Mouse (Mus musculus) frontal cortex, adult (tissue): Measurements from ENCODE around the gene Nt5c3b.
A peak's percentile ranks its signal among the peaks of the same experiment; 100 is the strongest.

Source experiments
- ATAC-seq: cut with Nextera tagmentation; 2 replicates; pipeline ENCODE4 v1.9.2; 2017; ENCODE audit warnings: mild to moderate bottlenecking, moderate library complexity, mixed read lengths; ENCODE audit not compliant: low TSS enrichment

Nt5c3b gene

GRCm38 (mm10) chr11:100441797-100442196, at the start of gene Nt5c3b, which contains the start of gene Klhl10:
Nt5c3b (minus strand) TSS chr11:100441808.
Klhl10 (plus strand) TSS chr11:100441917.
- no peak for ATAC-seq

DNA sequence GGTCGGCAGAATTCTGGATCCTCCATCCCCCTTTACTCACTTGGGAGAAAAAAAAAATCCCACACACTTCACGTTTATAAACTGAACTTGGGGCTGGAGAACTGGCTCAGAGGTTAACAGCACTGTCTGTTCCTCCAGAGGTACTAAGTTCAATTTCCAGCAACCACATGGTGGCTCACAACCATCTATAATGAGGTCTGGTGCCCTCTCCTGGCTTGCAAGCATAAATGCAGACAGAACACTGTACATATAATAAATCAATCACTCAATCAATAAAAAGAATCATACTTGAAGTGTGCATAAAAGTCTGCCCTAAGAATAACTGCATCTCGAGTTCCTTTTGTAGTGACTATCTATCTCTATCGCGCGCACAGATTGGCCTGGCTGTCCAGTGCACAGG, 49.3 kb upstream of the Nt5c3b start:
- no peak for ATAC-seq

GRCm38 (mm10) chr11:100485801-100486538, 44.4 kb upstream of the Nt5c3b start:
- ATAC-seq: no peak; the same call in 1 of the 2 replicates

DNA sequence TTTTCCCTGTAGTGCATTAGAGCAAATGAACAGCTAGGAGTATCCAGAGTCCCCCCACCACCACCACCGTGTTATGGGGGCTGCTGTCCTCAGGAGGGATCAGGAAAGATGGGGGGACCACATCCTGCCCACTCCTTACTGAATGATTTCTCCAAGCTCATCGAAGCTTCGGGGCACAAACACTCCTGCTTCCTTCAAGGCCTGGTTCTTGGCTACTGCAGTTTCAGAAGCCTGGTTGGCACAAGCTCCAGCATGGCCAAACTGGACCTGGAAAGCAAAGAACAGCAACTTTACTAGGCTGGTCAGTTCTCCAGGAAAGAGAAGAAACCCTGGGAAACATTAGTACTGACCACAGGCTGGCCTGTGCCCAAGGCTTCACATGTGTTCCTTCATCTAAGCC, 42.9 kb upstream of the Nt5c3b start:
- no peak for ATAC-seq

- ATAC-seq: no peak
Measured at GRCm38 (mm10) chr11:100479152-100479551, 37.5 kb upstream of the Nt5c3b start.

GRCm38 (mm10) chr11:100476281-100476680, 34.7 kb upstream of the Nt5c3b start:
- ATAC-seq: no peak

- ATAC-seq: peak; percentile 3; the same call in 1 of the 2 replicates
Measured at GRCm38 (mm10) chr11:100472935-100473295, 31.3 kb upstream of the Nt5c3b start.

DNA sequence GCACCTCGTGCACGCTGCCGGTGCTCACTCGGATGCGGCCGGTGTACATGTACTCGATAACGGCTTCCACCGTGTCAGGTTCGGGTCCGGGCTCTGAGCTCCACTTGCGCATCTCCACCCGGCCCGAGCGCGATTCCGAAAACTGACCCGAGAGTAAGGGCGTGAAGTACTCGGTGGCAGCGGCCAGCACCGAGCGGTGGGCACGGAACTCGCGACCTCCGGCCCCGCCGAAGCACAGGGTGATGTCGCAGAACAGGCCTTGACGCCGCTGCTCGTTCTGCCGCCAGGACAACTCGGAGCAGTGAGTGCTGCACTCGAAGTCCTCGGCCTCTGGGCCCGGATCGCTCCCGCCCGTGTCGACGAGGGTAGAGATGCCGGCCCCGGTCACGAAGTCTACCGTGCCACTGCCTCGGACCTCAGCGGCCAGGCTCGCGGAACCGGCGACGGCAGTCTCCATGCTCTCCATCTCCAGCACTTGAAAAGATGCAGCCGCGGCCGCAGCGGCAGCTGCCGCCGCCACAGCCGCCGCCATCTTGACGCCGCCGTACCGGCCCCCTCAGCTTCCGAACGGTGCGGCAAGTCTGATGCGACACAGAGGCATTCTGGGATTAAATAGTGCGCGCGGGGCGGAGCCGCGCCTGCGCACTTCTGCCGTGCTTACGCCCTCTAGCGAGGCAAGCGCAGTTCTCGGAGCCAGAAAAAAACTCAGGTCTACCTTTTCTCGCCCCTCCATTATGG, 30.8 kb upstream of the Nt5c3b start, which contains the start of gene Klhl11:
Gene Klhl11, minus strand, starts transcription at position 545 of the 738 bp plus-strand sequence.
- peak; percentile 93 for ATAC-seq

GRCm38 (mm10) chr11:100471352-100472196, 30.0 kb upstream of the Nt5c3b start:
- ATAC-seq: peak; percentile 16; the same call in 1 of the 2 replicates

DNA sequence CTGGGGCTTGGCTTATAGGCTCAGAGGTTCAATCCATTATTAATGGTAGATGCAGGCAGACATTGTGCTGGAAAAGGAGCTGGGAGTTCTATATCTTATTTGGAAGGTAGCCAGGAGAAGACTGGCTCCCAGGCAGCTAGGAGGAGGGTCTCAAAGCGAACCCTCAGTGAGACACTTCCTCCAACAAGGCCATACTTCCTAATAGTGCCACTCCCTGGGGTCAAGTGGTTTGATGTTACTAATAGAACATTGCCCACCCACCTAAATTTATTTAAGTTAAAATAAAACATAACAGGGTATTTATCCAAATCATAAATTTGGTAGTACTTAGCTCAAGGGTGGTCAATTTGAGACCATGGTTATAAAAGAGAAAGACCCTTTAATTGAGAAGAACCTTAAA, 24.2 kb upstream of the Nt5c3b start:
- no peak for ATAC-seq

DNA sequence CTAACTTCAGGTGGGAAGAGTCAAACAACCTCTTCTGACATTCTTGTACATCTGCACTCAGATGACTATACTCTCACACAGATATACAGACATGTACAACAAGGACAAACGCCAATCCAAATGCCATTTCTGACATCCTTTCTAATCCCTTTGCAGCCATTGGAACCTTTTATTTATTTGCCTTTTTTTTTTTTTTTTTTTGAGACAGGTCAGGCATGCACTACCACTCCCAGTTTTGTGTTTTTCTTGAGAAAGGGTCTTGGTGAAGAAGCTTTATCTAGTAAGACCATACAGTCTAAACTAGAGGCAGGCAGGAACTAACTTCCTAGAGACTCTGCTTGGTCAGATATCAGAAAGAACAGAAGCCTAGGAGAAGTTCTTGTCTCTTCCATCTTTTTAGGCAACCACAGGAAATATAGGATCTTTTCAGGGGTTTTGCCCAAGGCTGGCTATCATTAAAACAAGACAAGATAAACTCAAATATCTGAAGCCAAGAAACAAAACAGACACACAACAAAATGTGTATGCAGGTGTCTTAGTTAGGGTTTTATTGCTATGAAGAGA, 23.7 kb upstream of the Nt5c3b start:
- no peak for ATAC-seq

- ATAC-seq: 0 out of 2 replicates have a peak, but pooled peaks have one; percentile 62
Measured at GRCm38 (mm10) chr11:100462699-100463098, 21.1 kb upstream of the Nt5c3b start.

GRCm38 (mm10) chr11:100457711-100458110, 16.1 kb upstream of the Nt5c3b start:
- no peak for ATAC-seq

GRCm38 (mm10) chr11:100457247-100457646, 15.6 kb upstream of the Nt5c3b start:
- no peak for ATAC-seq

- no peak for ATAC-seq
Measured at GRCm38 (mm10) chr11:100442625-100443024, 1.0 kb upstream of the Nt5c3b start.

DNA sequence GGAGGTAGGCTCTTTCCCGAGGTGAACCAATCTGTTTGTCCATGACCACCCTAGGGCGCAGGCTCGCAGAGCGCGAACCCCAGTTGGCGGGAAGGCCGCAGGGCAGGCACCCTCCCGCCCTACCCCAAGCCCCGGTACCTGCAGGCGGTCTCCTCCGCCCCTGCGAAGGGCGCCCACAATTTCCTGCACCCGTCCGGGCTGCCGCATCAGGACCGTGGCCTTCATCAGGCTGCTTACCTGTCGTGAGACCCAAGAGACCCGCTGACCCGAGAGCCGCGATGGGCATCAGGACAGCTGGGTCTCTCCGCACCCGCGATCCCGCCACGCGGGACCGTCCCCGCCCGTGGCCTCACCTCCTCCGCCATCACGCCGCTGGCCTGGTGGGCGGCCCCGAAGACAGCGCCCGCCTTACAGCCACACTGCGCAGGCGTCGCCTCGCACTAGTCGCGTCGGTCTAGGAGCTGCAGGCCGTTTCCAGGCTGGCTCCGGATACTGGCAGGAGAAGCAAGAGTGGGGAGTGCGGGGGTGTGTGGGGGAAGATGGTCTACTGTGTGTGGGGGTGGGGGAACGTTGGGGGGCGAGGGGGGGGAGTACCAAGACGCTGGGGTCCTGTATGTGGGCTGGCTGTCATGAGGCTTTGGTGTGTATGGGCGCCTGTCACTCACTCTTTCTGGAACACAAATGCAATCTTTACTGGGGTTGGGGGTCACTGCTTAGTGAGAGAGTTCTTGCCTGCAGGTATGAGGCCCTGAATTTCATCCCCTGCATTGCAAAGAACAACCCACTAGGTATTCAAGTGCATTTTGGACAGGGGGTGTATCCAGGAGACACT, 701 bp downstream of the Nt5c3b start:
- ATAC-seq: peak; percentile 93

GRCm38 (mm10) chr11:100437901-100438300, 3.7 kb downstream of the Nt5c3b start:
- ATAC-seq: no peak

DNA sequence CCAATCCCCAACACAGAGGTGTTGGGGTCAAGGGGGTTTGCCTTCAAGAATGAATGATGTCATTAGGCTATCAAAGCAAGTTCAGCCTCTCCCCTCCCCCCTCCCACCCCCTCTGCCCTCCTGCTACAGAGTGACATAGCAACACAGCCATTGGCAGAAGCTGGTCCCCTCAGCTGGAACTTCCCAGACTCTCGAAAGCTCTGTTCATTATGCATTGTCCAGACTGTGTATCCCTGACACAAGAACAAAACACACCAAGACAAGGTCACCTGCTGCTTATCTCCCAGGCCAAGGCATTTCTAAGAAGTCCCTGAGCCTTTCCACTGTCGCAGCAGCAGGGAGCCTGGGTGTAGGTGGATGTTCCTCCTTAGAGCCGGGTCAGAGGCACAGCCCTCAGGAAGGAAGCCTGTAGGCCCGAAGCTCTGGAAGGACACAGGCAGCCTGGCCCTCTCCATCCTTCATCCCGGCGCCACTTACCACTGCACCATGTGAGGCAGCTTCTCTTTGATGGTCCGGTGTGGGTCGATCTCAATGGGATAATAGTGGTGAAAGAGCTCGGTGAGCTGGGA, 5.8 kb downstream of the Nt5c3b start:
- no peak for ATAC-seq

DNA sequence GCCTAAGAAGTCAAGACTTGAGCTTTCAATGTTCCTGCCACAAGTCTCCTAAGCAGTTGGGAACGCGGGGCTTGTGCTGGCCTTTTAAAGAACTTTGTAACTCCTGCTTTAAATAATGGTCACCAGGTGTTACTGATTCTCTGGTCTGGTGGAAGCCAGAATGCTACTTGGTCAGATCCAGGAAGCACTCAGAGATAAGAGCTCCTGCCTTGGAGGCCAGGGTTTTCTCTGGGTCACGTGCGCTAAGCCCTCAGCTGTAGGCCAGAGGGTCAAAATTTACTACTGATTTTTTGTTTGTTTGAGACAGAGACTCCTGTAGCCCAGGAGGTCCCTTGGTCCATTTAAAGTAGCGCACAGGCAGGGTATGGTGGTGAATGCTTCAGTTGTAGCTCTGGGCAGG, 9.6 kb downstream of the Nt5c3b start:
- no peak for ATAC-seq

DNA sequence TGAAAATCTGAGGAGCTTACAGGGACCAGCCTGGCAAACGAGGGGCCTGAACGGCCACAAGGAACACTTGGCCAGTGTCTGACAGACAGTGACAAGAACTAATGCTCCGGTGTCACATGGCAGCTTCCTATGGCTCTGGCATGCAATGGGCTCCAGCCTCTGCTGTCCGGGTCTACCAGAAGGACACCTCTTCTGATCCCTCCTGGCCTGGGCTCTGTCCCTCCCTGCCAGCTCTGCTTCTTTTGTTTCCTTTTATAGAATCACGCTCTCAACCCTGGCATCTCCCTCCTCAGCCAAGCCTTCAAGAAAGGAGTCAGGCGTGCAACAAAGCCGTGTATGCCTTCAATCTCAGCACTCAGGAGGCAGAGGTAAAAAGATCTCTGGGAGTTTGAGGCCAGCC, 11.6 kb downstream of the Nt5c3b start:
- no peak for ATAC-seq
